Mouse (Mus musculus) left cerebral cortex, postnatal 36 days (tissue): ENCODE results near the gene Trappc2l. TPM values are rescaled to one million over a fixed set of nuclear protein-coding genes. Genes with fewer than 3 reads are reported as not detected.

Experiments used
- DNase-seq, 2 experiments: peaks; one replicate each; pipeline ENCODE4 v3.0.0; 2021 to 2022; ENCODE audit warnings: low spot score in 2 of 2, mixed read lengths in 1 of 2
- intact Hi-C: fragments of 180-260 bp; cut with DNase I; formaldehyde crosslinking; loops from one replicate; pipeline ENCODE4 v1.15.1; 2025
- total RNA-seq, 2 experiments: library from RNA; stranded (reverse); gene quantifications; 2 replicates each; pipeline ENCODE4 v1.2.3; 2021

Trappc2l gene
- total RNA-seq, 2 experiments from 2014 or later: 78.7 to 84.5 TPM

DNA sequence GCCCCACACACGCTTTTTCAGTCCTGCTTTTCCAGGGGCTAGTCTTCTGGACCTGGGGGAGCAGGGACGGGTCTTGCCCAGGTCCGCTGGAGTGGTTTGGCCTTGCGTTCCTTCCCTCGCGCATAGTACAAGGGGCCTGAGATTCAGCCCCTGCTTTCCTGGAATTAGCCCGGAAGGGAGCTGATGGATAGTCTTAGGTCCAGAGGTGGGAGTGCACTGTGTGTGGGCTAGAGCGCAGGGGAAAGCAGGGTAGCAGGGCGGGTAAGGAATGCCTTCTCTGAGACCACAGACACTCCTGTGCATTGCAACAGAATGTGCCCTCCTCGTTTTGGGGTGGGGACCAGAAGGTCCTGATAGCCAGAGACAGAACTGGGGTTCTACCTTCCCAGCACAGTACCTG is 34.3 kb upstream of the Trappc2l start:
- intact Hi-C loops: no loop called here

DNA sequence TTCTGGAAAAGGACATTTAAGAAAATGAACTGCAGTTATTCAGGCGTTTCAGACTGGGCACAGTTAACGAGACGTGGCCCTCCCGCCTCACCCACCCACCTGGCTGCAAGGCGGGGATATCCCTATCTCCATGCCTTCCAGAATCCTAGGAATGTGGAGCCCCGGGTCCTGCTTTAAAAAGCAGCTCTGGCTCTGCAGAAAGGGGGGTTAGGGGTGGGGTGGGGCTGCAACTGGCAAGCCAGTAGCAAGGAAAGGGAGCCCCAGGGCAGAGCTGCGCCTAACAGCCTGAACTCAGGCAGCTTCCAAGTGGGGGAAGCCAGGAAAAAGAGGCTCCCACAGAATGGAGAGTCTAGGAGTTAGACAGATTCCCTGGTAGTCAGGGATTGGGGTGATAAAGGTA is 32.2 kb upstream of the Trappc2l start:
- DNase-seq: no peak
- intact Hi-C loops: no loop called here

More for the DNA sequence above, 34.3 kb upstream of the Trappc2l start:
- DNase-seq: no peak

DNA sequence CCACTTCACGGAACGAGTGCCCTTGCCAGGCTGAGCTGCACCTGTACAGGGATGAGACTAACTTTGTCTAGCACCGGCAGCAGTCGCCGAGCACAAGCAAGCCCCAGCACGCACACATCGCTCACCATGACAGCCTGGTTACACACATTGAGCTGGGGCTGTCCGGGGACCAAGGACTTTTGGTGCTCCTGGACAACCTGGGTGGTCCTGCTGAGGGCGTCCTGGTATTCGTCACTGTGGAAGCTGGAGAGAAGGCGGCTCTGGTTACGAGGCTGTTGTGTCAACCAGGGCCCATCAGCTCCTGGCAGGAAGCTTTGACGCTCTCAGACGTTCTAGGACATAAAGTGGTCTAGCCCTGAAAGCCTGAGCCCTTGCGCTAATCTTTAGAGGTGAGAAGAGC is 30.5 kb upstream of the Trappc2l start:
- intact Hi-C loops: no loop called here
- no peak for DNase-seq

DNA sequence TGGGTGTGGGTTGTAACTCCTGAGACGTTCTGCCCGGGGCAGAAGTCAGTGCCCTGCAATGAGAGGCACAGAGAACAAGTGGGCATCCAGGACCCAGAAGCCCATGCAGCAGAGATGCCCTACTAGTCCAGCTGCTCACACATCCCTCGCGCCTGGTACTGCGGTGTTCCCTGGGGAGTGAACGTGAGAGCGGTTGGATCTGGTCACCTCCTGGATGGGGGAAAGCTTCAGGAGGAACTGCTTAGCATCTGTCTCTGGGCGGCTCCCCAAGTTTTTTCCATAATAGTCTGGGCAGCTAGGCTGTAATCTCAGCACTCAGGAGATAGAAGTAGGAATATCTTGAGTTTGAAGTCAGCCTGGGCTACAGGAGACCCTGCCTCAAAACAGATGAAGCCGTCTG is 26.5 kb upstream of the Trappc2l start:
- intact Hi-C loops: no loop called here
- DNase-seq: no peak

DNA sequence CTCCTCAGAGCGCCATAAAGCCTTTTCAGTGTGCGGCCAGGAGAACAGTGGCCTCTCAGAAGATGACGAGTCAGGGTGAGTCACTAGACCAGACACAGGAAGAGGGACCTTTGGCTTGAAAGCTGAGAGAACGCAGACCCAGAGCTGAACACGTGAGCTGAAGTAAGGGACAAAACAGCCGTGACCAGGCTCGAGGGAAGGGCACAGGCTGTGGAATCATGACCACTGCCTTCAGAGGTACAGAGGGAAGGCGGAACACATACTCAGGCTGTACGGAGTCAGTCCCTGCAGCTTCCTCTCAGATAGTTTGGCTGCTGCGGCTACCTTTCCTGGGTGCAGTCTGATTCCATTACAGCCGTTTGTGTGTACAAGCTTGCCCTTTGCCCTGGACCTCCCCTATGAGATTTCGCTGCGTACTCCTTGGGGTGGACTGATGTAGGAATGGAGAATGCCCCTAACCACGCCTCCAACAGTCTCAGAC is 26.0 kb upstream of the Trappc2l start:
- DNase-seq: no peak
- intact Hi-C loops: no loop called here

DNA sequence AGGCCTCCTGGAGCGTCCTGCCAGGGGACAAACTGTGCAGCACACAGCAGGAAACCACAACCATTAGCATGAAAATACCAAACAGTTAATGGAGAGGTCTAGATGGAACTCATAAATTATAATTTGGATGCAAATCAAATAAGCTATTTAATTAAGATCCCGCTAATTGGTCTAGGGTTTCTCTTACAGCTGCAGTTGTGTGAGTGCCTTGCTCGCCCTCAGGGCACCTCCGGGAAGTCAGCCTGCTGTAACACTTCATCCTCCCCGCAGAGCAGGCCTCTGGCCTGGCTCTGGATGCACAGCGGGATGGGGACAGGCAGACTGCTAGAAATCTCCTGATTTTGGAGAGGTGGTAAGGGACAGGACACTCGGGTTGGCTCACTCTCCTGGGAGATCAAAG is 25.3 kb upstream of the Trappc2l start:
- intact Hi-C loops: no loop called here
- no peak for DNase-seq

DNA sequence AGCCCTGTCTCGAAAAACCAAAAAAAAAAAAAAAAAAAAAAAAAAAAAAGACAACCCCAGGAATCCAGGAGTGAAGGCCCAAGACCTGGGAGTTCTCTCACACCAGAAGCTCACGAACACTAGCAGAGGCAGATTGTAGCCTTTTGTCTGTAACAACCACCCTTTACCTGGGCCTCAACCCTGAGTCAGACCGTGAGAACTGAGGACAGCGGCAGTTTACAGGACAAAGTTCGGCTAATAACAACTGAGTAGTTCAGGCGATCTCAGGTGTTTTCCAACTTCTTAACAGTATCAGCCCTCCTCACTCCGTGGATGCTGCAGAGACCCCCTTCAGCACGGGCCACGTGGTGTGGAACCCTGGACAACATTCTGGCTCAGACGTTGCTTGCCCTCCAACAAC is 24.7 kb upstream of the Trappc2l start:
- intact Hi-C loops: no loop called here
- no peak for DNase-seq

DNA sequence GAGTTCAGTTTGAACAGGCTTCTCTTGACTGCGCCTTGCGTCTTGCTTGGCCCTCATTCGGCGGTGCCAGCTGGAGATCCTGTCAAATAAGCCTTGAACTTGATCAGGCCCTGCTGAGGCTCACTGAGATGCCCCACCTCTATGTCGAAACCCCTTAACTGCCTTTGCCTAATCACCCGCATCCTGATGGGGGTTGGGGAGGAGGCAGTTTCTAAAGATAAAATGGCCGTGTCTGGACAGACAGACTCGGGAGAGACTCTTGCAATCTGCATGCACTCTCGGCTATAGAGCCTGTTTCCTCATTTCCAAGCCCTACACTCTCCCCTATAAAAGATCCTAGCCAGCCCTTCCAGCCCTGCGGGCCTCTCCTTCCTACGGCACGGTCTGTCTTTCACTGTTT is 18.2 kb upstream of the Trappc2l start:
- DNase-seq: no peak
- intact Hi-C loops: no loop called here

DNA sequence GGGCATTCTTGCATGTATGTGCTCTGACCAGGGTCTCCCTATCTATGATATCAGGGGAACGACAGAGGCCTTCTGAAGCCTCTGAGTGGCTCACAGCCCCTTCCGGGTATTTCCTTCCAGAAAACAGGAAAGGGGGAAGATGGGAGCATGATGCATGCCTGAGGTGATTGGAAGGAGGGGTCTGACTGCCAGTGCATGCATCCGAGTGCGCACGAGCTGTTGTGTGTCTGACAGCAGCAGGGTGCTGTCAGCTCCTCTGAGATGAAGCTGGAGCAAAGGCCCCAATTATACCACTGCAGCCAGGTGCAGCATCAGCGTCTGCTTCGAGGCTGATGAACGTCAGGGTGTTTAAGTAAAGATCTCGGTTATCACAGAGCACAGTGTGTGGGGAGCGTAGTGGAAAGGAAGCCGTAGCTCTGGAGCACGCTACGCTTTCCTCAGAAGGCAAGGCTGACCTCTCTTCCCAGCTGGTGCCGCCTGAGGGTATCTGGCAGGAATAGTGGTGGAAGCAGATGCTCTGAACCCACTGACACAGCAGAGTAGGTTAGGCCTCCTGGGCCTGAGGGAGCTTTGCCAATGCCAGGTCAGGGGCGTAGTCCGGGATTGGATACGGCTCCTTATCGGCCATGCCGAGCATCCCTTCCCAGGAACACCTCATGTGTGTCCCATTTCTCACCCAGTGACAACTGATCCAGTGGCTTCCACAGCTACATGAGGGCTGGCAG is 17.5 kb upstream of the Trappc2l start:
- intact Hi-C loops: no loop called here
- DNase-seq: no peak

DNA sequence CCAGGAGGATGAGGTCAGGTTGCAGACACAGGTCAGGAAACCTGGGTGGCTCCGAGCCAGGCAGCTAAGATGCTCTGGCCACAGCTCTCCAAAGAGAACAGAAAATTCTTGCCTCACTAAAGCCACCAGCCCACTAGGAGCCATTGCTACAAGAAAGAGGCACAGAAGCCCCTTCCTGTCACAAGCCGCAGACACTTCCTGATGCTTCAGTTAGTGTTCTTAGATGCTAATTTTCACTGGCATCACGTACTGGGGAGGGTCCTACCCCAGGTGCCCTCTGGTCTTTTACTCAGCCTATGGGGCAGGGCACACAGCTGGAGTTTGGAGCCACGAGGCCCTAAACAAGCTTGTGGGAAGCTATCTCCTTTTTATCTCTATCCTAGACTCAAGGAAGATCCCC is 15.4 kb upstream of the Trappc2l start:
- intact Hi-C loops: no loop called here
- no peak for DNase-seq

DNA sequence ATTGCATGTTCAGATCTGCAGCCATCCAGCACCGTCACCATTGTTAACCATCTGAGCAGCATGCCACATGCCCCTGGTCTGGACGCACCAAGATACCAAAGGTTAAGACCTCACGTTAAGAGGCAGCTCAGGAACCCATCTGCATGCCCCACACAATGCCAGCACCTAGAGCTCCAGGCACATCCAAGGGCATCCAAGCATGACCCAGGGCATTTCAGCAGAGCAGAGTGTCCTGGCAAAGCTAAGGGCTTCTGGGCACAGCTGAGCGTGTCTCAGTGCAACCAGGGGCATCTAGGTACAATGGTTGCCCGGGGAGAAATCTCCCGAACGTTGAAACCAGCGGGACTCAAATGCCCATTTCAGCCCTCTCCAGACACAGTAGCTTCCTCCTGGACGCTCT is 10.8 kb upstream of the Trappc2l start:
- no peak for DNase-seq
- intact Hi-C loops: no loop called here

DNA sequence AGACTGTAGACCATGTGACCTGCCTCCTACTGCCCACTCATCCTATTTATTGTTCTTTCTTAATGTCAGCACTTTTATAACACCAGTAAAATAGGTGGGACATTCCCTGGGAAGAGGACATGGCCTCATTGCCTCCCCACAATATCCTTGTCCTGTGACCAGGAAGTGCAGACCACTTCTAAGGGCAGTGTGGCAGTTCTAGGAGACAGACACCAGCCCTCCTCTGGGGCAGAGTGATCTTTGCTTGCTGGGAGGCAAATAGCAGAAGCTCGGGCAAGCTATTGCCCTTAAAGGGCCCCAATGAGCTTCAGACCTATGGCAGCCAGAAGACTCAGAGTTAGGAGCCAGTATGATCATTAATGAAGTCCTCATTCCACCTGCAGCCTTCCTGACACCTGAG is 6.8 kb upstream of the Trappc2l start:
- no peak for DNase-seq
- intact Hi-C loops: loop anchor here (5.0 kb wide), 1 partner anchor 102 kb away; no protein-coding TSS in a partner anchor

DNA sequence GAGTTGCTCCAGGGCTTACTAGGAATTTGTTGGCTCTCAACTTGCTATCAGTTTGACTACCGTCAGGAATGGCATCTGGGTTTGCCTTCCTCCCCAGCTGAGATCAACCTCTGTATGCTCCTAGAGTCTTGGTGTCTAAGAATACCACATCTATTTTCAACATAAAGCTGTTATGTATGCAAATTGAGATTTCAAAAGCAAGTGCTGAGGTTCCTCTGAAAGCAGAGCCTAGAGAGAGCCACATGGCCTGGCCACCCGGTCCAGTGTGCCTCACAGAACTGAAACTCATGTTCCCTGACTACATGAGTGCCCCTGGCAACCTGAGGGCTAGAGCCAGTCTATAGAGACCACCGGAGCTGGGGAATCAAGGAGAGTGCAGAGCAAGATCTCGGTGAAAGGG is 6.1 kb upstream of the Trappc2l start:
- DNase-seq: no peak
- intact Hi-C loops: loop anchor here (5.0 kb wide), 1 partner anchor 103 kb away; no protein-coding TSS in a partner anchor

DNA sequence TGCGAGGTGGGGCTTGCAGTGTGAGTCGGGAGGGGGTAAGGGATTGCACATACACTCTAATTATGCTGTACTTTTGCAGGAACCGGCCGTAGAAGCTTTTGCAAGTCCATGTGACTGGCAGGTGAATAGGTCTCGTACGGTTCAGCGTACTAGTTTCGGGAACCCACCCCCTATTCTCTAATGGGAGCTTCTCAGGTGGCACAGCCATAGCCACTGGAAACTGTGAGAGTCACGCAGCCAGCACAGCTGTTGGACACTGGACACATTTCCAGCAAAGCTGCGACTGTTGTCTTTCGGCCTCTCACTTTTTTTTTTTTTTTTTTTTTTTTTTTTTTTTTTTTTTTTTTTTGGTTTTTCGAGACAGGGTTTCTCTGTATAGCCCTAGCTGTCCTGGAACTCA is 4.6 kb upstream of the Trappc2l start:
- no peak for DNase-seq

DNA sequence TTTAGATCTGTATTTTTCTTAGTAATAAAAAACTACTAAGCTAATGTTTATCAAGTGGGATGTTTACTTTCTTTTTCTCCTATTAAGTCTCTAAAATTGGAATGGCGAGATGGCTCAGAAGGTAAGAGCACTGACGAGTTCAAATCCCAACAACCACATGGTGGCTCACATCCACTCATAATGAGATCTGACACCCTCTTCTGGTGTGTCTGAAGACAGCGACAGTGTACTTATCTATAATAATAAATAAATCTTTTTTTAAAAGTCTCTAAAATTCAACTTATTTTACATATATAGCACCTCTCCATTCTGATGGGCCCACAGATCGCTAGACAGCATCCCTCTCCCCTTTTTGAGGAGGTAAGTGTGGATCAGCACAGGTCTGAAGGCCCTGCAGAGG is 1.2 kb upstream of the Trappc2l start:
- intact Hi-C loops: no loop called here
- no peak for DNase-seq

More for the DNA sequence above, 4.6 kb upstream of the Trappc2l start:
- intact Hi-C loops: loop anchor here (5.0 kb wide), 1 partner anchor 105 kb away; no protein-coding TSS in a partner anchor

DNA sequence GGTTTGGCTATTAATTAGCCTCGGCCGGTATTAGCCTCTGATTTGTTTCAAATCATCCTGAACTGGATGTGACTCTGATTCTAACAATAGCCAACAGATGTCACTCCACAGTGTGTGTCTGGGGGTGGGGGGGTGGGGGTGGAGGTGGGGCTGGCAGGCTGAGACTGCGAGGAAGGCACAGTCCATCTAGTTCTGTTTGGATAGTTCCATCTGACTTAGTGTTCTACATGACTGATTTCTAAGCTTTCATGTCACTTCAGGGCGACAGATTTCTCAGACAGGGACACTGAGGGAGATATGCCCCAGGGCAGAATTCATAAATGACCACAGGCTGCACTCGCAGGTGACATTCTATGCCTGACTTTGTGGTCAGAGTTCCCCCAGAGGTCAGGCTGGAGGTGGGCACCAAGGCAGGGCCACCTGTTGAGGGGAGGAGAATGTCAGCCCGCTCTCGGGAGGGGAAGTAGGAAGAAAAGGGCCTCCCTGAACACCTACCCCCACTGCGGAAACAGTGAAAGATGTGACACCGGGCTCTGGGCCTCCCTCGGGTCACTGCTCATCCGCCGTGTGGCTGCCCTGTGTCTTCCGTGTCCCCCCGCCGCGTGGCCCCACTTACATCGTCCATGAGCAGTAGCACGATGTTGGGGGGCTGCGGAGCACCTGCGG is 695 bp upstream of the Trappc2l start:
- DNase-seq: no peak
- intact Hi-C loops: no loop called here

DNA sequence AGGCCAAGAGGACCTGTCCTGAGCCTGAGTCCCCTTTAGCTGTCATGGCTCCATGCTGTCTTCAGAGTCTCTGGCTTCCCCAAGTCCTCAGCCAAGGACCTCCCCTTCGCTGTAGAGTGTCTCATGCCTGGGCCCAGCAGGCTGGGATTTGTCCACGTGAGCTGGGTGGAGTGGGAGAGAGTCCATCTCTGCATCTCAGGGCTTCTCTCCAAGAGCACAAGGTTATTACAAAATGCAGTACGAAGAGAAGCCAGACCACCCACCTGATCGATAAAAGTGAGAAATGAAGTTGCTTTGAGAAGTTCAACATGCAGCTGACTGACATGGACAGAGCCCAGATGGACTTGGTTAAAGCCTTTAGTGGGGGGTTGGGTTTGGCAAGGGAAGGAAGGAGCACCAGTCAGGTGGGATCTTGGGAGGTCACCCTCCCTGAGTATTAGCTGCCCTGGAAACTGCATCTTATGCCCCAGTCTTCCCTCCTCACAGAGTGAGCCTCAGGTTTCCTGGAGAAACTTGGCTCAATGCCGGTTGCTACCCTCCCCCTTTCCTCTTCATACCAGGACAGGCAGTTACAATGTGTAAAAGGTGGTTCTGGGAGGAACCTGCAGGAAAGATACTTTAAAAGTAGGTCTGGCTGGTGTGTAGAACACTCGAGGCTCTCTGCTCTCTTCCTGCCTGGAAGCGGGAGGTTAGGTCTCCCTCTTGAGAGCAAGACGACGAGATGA is 4.9 kb downstream of the Trappc2l start:
- intact Hi-C loops: no loop called here
- DNase-seq: no peak

DNA sequence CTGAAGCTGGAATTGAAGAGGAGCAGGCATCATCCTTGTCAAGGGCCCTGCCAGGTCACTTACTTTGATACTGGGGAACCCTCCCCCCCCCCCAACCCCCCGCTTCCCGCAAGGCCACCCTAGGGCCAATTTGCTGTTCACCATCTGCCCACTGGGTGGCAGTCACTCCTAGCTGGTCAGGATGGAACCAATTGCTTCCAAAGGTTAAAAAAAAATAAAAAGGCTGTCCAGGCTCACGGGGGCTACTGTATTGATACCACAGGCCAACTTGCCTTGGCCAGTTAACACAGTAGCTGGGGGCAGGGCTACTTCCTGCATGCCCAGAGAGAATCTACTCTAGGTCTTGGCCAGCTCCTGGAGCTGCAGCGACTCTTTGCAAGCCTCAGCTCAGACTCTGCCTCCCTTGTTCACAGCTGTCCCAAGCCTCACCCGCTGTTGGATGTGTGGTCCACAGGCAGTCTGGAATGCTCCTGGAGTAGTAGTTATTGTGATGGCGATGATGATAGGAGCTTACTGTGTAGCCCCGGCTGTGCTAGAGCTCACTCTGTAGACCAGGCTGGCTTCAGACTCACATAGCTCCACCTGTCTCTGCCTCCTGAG is 6.6 kb downstream of the Trappc2l start:
- DNase-seq: peak; percentile 41 to 64
- intact Hi-C loops: loop anchor here (1.0 kb wide), 1 partner anchor 212 kb away; no protein-coding TSS in a partner anchor

DNA sequence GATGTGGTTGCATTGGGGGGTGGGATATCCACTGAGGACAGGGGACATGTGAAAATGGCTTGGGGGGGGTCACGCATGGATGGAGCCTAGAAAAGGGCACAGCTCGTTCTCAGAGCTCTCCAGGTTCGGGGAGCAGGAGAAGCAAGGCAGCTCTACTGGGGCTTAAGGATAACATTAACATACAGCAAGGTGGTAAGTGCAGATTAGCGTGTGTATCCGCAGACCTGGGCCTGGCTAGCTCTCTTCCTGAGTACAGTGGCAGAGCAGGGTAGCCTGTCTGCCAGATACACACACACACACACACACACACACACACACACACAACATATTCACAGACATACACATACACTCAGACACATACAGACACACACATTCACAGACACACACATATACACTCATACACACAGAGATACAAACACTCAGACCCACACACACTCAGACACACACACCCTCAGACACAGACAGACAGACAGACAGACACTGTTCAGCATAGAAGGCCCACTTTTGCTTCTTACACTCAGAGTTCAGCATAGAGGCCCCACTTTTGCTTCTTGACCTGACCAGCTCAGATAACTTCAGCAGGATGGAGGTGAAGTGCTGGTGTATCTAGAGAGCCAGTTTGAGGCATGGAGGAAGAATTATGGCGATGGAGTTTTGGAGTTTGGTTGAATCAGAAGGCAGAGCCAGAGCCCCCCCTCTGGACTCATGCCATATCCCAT is 7.4 kb downstream of the Trappc2l start:
- intact Hi-C loops: loop anchor here (1.0 kb wide), 1 partner anchor 211 kb away; no protein-coding TSS in a partner anchor
- no peak for DNase-seq
